Mouse (Mus musculus) MEL (cell line): ENCODE data around the gene Tgfbr3. TPM values are rescaled to one million over a fixed set of nuclear protein-coding genes. Genes with fewer than 3 reads are reported as not detected.

Experiments used
- DNase-seq: peaks from one replicate; pipeline ENCODE4 v3.0.0; 2011; ENCODE audit warnings: low read depth, low spot score
- H3K27ac ChIP-seq: 2 replicates; pipeline ENCODE4 v1.5.1; 2012; ENCODE audit warnings: low read depth, mild to moderate bottlenecking, control low read depth, low read length, moderate library complexity; ENCODE audit not compliant: control insufficient read depth
- H3K27me3 ChIP-seq, 2 experiments: fragments of 150-350 bp in 1 of 2; sonication (generic) in 1 of 2; 2 replicates each; pipeline ENCODE4 v1.6.1; 2012; ENCODE audit warnings: low read length in 2 of 2, mild to moderate bottlenecking in 2 of 2, improper control_type of control experiment in 1 of 2, moderate library complexity in 1 of 2; ENCODE audit not compliant: insufficient read depth in 2 of 2, control insufficient read depth in 1 of 2
- H3K36me3 ChIP-seq, 2 experiments: 2 replicates each; pipeline ENCODE4 v1.6.1; 2012 to 2014; ENCODE audit warnings: low read length in 2 of 2, improper control_type of control experiment in 1 of 2, inconsistent platforms in 1 of 2, mild to moderate bottlenecking in 1 of 2; ENCODE audit not compliant: insufficient read depth in 2 of 2, control insufficient read depth in 1 of 2
- H3K4me1 ChIP-seq, 2 experiments: fragments of 150-350 bp in 1 of 2; sonication (generic) in 1 of 2; 2 replicates each; pipeline ENCODE4 v1.6.1; 2012; ENCODE audit warnings: low read length in 2 of 2, improper control_type of control experiment in 1 of 2, mild to moderate bottlenecking in 1 of 2; ENCODE audit not compliant: insufficient read depth in 2 of 2, control insufficient read depth in 1 of 2
- H3K4me3 ChIP-seq, 2 experiments: fragments of 150-350 bp in 1 of 2; sonication (generic) in 1 of 2; 2 replicates each; pipeline ENCODE4 v1.5.1; 2012; ENCODE audit warnings: low read depth in 2 of 2, low read length in 2 of 2, mild to moderate bottlenecking in 2 of 2, moderate library complexity in 2 of 2, control low read depth in 1 of 2, improper control_type of control experiment in 1 of 2; ENCODE audit not compliant: control insufficient read depth in 1 of 2, insufficient read depth in 1 of 2
- H3K79me2 ChIP-seq: 2 replicates; pipeline ENCODE4 v1.6.1; 2012; ENCODE audit warnings: mild to moderate bottlenecking, low read length, moderate library complexity; ENCODE audit not compliant: control insufficient read depth, poor library complexity, insufficient read depth
- H3K9ac ChIP-seq: 2 replicates; pipeline ENCODE4 v1.6.1; 2012; ENCODE audit warnings: low read depth, mild to moderate bottlenecking, control low read depth, low read length, moderate library complexity; ENCODE audit not compliant: control insufficient read depth, poor library complexity, severe bottlenecking
- H3K9me3 ChIP-seq: fragments of 150-350 bp; sonication (generic); replicated peaks from 2 replicates; pipeline ENCODE4 v1.6.1; 2012; ENCODE audit warnings: mild to moderate bottlenecking, low read length, improper control_type of control experiment, moderate library complexity; ENCODE audit not compliant: insufficient read depth
- BHLHE40 ChIP-seq: IDR thresholded peaks from 2 replicates; pipeline ENCODE4 v1.6.1; 2012; ENCODE audit warnings: low read depth, mild to moderate bottlenecking, inconsistent platforms, low read length, improper control_type of control experiment, borderline replicate concordance
- CHD2 ChIP-seq: IDR thresholded peaks from 2 replicates; pipeline ENCODE4 v1.6.1; 2011; ENCODE audit warnings: low read length, improper control_type of control experiment
- EP300 ChIP-seq, 2 experiments: IDR thresholded peaks; 2 replicates each; pipeline ENCODE4 v1.6.1; 2011; ENCODE audit warnings: improper control_type of control experiment in 2 of 2, low read length in 2 of 2, low read depth in 1 of 2, mild to moderate bottlenecking in 1 of 2
- GATA1 ChIP-seq: IDR thresholded peaks from 2 replicates; pipeline ENCODE4 v1.6.1; 2011; ENCODE audit warnings: low read depth, low read length, improper control_type of control experiment
- JUND ChIP-seq: IDR thresholded peaks from 2 replicates; pipeline ENCODE4 v1.6.1; 2011; ENCODE audit warnings: low read depth, mild to moderate bottlenecking, improper control_type of control experiment, low read length
- MAFK ChIP-seq: IDR thresholded peaks from 2 replicates; pipeline ENCODE4 v1.6.1; 2011; ENCODE audit warnings: low read depth, mild to moderate bottlenecking, low read length, improper control_type of control experiment, borderline replicate concordance
- MYB ChIP-seq: IDR thresholded peaks from 2 replicates; pipeline ENCODE4 v1.6.1; 2011; ENCODE audit warnings: mild to moderate bottlenecking, low read depth, low read length, improper control_type of control experiment
- MYC ChIP-seq: IDR thresholded peaks from 2 replicates; pipeline ENCODE4 v1.6.1; 2011; ENCODE audit warnings: low read depth, mild to moderate bottlenecking, low read length, improper control_type of control experiment, moderate library complexity
- NELFE ChIP-seq: IDR thresholded peaks from 2 replicates; pipeline ENCODE4 v1.6.1; 2011; ENCODE audit warnings: low read depth, low read length, improper control_type of control experiment
- NRF1 ChIP-seq: IDR thresholded peaks from 2 replicates; pipeline ENCODE4 v1.6.1; 2014; ENCODE audit warnings: low read depth, mild to moderate bottlenecking, inconsistent platforms, low read length, improper control_type of control experiment, moderate library complexity; ENCODE audit not compliant: poor library complexity, insufficient read depth, severe bottlenecking
- POLR2A ChIP-seq, 2 experiments: IDR thresholded peaks; 2 replicates each; pipeline ENCODE4 v1.6.1; 2011 to 2012; ENCODE audit warnings: low read length in 2 of 2, mild to moderate bottlenecking in 2 of 2, control low read depth in 1 of 2, improper control_type of control experiment in 1 of 2, low read depth in 1 of 2, moderate library complexity in 1 of 2; ENCODE audit not compliant: control insufficient read depth in 1 of 2, insufficient read depth in 1 of 2, poor library complexity in 1 of 2
- POLR2AphosphoS5 ChIP-seq: IDR thresholded peaks from 2 replicates; pipeline ENCODE4 v1.6.1; 2012; ENCODE audit warnings: low read depth, borderline replicate concordance, mild to moderate bottlenecking, inconsistent platforms, low read length, moderate library complexity, mixed read lengths
- RAD21 ChIP-seq: IDR thresholded peaks from 2 replicates; pipeline ENCODE4 v1.6.1; 2011; ENCODE audit warnings: mild to moderate bottlenecking, low read depth, low read length, improper control_type of control experiment
- RCOR1 ChIP-seq: IDR thresholded peaks from 2 replicates; pipeline ENCODE4 v1.6.1; 2012; ENCODE audit warnings: low read depth, mild to moderate bottlenecking, inconsistent platforms, low read length, improper control_type of control experiment
- SIN3A ChIP-seq: IDR thresholded peaks from 2 replicates; pipeline ENCODE4 v1.6.1; 2012; ENCODE audit warnings: low read length, improper control_type of control experiment, inconsistent platforms
- SMC3 ChIP-seq: IDR thresholded peaks from 2 replicates; pipeline ENCODE4 v1.6.1; 2011; ENCODE audit warnings: low read depth, low read length, improper control_type of control experiment
- TBP ChIP-seq: IDR thresholded peaks from 2 replicates; pipeline ENCODE4 v1.8.0; 2011; ENCODE audit warnings: low read depth, low read length, improper control_type of control experiment
- USF1 ChIP-seq: IDR thresholded peaks from 2 replicates; pipeline ENCODE4 v1.6.1; 2014; ENCODE audit warnings: low read depth, mild to moderate bottlenecking, inconsistent platforms, low read length, improper control_type of control experiment, moderate library complexity
- ZC3H11A ChIP-seq: IDR thresholded peaks from 2 replicates; pipeline ENCODE4 v1.6.1; 2012; ENCODE audit warnings: low read depth, mild to moderate bottlenecking, inconsistent platforms, low read length, improper control_type of control experiment
- ZKSCAN1 ChIP-seq: IDR thresholded peaks from 2 replicates; pipeline ENCODE4 v1.6.1; 2012; ENCODE audit warnings: low read depth, mild to moderate bottlenecking, inconsistent platforms, low read length, improper control_type of control experiment, moderate library complexity
- ZNF384 ChIP-seq: IDR thresholded peaks from 2 replicates; pipeline ENCODE4 v1.6.1; 2012; ENCODE audit warnings: low read depth, mild to moderate bottlenecking, inconsistent platforms, low read length, improper control_type of control experiment
- polyA plus RNA-seq, 2 experiments: library from polyadenylated mRNA; stranded (reverse) in 1 of 2; unstranded in 1 of 2; fragments of >175 nt in 1 of 2; fragments of >200 nt in 1 of 2; gene quantifications; 2 replicates each; pipeline versions ENCODE4 v1.2.1 to v1.2.4; 2012; ENCODE audit warnings: low replicate concordance in 2 of 2, low read depth in 1 of 2; ENCODE audit not compliant: insufficient read length in 2 of 2, insufficient read depth in 1 of 2, missing spikeins in 1 of 2
- total RNA-seq: library from RNA; depleted of rRNA; stranded (reverse); fragments of 300-350 nt; gene quantifications from 2 replicates; pipeline ENCODE4 v1.2.3, GENCODE M21; 2012

Tgfbr3 gene
- total and polyA plus RNA-seq, 3 experiments = 3.0 to 5.9 TPM; not detected in 1

DNA sequence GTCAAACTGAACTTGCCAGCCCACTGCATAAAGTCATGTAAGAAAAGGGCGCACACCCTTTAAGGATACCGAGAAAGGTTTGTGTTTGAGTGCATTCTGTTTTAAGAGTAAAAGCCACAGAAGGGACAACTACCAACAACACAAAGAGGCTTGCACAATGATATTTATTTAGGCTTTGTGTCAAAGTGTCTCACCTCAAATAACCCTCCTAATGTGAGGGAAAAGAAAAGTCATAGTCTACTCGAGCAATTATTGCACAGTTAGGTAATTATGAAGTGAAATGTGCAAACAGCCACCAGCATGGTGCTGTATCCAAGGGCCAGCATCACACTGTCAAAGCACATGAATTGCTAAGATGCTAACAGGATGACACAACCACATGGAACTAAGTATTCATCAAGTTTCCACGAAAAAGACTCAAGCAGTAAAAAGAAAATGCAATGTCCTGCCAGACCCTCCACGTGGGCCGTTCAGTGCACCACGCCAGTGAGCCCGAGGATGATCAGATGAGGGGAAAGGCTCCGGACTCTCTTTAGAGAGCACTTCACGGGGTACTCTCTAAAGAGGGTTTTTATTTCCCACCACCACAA, 5.4 kb downstream of the Tgfbr3 start:
- no peak for TF ChIP-seq MYC
- no peak for TF ChIP-seq NELFE
- no peak for TF ChIP-seq MYB
- TF ChIP-seq TBP = no peak
- TF ChIP-seq MAFK = no peak
- TF ChIP-seq ZKSCAN1 = no peak
- TF ChIP-seq RCOR1 = no peak
- TF ChIP-seq ZNF384 = no peak
- TF ChIP-seq SMC3 = no peak
- no peak for TF ChIP-seq USF1
- Histone ChIP-seq H3K9me3 (no peaks in the 10 kb centered on the region), H3K27ac (no peak overlapping the region), H3K4me3 (no peak overlapping the region), H3K9ac (no peak overlapping the region), H3K27me3 (no peaks in the 10 kb centered on the region), H3K36me3 (no peaks in the 10 kb centered on the region), H3K79me2 (no peaks in the 10 kb centered on the region), H3K4me1 (no peaks in the 10 kb centered on the region)
- DNase-seq = no peak

DNA sequence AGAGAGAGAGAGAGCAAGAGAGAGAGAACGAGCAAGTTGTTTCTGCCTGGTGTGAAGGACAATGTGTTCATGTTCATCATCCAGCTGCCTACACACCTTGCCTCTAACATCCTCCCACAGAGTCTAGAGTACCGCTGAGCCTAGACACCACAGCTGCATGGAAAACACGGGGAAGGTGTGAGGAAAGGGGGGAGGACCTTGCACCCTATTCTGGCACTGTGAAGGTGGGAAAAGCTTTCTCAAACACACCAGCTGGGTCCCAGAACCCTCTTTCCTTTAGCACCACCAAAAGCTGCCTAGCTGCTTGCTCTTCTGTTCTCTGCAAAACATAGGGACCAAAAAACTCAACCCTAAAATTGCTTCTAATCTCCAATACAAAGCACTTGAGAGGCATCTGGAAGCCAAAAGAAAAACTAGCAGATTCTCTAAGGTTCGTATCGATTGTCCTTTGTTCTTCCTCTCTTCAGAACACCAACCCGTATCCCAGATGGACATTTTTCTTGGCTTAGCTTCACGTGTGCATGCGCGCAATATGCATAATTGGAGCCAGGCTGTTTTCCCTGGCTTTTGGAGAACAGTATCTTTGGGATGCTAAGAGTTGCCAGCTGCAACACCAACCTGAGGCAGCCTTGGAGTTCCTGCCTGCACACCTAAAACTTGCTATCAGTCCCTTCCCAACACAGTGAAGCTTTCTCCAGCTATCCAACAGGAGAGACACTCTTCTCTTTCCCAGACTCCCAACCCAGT, 6.7 kb downstream of the Tgfbr3 start:
- TF ChIP-seq JUND (no peak), MYB (no peak), MAFK (no peak), POLR2AphosphoS5 (no peak), ZC3H11A (no peak)
- Histone ChIP-seq H3K27ac (no peak overlapping the region), H3K27me3 (no peaks in the 10 kb centered on the region), H3K4me1 (no peaks in the 10 kb centered on the region), H3K9me3 (no peaks in the 10 kb centered on the region), H3K4me3 (no peak overlapping the region), H3K79me2 (no peaks in the 10 kb centered on the region), H3K36me3 (no peaks in the 10 kb centered on the region), H3K9ac (no peak overlapping the region)
- DNase-seq = no peak

DNA sequence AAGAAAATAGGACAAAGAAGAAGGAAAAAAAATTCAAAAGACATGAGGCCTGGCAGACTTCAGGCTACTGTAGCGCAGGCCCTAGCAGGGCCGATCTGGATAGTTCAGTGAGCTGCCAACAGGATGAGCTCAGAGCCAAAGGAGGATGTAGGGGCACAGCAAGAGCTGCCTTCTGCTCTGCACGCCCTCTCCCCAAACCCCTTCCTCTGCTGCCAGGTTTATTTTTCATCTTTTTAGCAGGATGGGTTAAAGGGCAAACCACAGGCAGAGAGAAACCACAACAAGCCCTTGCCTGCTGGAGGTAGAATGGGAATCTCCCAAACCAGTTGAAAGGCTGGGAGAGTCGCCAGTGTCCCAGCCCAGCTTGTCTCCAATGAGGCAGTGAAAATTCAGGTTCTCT, 10.2 kb downstream of the Tgfbr3 start:
- Histone ChIP-seq H3K4me3 (no peak overlapping the region), H3K4me1 (no peaks in the 10 kb centered on the region), H3K9me3 (no peaks in the 10 kb centered on the region), H3K27ac (no peak overlapping the region), H3K9ac (no peak overlapping the region)
- no peak for TF ChIP-seq BHLHE40
- TF ChIP-seq GATA1 = no peak
- no peak for TF ChIP-seq NELFE
- TF ChIP-seq SMC3 = no peak
- no peak for TF ChIP-seq POLR2A (IDR thresholded peaks at IDR 0.05; ENCODE audit: control insufficient read depth in 1 of 2, insufficient read depth in 1 of 2, low read depth in 1 of 2, low read length in 2 of 2, poor library complexity in 1 of 2)
- TF ChIP-seq MYC = no peak
- no peak for TF ChIP-seq EP300 (IDR thresholded peaks at IDR 0.05; ENCODE audit: low read depth in 1 of 2, low read length in 2 of 2)
- TF ChIP-seq MAFK = no peak
- TF ChIP-seq RAD21 = no peak
- no peak for TF ChIP-seq NRF1
- no peak for TF ChIP-seq CHD2
- no peak for TF ChIP-seq SIN3A
- TF ChIP-seq, all 39 proteins: peak for 0
- Histone ChIP-seq H3K79me2 (no peaks in the 10 kb centered on the region), H3K27me3 (no peaks in the 10 kb centered on the region), H3K36me3 (no peaks in the 10 kb centered on the region)
- DNase-seq = no peak
